In the genomic region with DNA sequence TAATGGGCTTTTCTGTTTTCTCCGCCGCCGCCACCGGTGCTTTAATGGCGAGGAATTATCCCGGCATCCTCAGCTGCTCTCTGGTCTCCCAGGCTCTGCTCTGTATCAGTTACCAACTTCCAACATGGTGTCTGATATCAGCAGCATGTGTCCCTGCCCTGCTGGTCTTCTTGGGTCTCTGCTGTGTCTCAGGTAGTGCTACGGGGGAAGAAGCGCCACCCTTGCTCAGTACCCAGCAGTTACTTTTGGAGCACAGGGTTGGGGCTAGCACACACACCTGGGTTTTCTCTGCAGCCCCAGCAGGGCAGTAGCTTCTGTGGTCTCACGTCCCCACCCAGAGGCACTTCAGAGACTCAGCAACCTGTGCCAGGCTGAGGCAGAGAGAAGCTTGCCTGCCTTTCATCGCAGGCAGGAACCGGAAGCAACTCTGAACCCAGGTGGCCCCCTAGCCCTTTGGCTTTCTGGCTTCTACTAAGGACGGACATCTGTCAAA, we compare ENCODE assay signal across 8 mouse cellular contexts. TPM values are rescaled to one million over a fixed set of nuclear protein-coding genes. Genes with fewer than 3 reads are reported as not detected.
DNase-seq lines count a peak whose midpoint lies in the region; ATAC-seq and TF ChIP-seq lines count a peak whose summit lies in the region.

No protein-coding gene starts in this region.

- peak overlapping the region; percentile 37 for H3K4me3 ChIP-seq in heart, adult 2 months
- H3K4me3 ChIP-seq in brown adipose tissue, adult 24 weeks (ENCODE audit: insufficient read depth, low read depth, low read length), result peak overlapping the region; percentile 58
- H3K4me3 ChIP-seq in liver, adult 2 months (ENCODE audit: insufficient read depth, low read depth, low read length), result peak overlapping the region; percentile 40

- intact Hi-C loops in heart, adult 2 months (cut with DNase I), result no loop called here

- H3K9ac ChIP-seq in heart, adult 2 months (ENCODE audit: low read depth, low read length), result peak overlapping the region; percentile 4; the same call in 1 of the 2 replicates
- peak overlapping the region; percentile 40 for H3K9ac ChIP-seq in liver, adult 2 months (ENCODE audit: low read depth, low read length)

- peak; percentile 60 to 79 for ATAC-seq in hematopoietic stem cell, adult 5-6 weeks (replicated peaks in 1 of 2; ENCODE audit: insufficient read depth in 1 of 2, low FRiP score in 2 of 2, low TSS enrichment in 1 of 2, low read depth in 1 of 2, poor library complexity in 2 of 2, severe bottlenecking in 2 of 2)

- no peaks in the 10 kb centered on the region for H3K36me3 ChIP-seq in heart, adult 2 months (ENCODE audit: control insufficient read depth, insufficient read depth, low read length)
- peaks cover 3% of the 10 kb centered on the region for H3K36me3 ChIP-seq in liver, adult 2 months (ENCODE audit: control insufficient read depth, insufficient read depth, low read length)

- H3K4me1 ChIP-seq in heart, adult 2 months (ENCODE audit: control insufficient read depth, insufficient read depth, low read length), result no peaks in the 10 kb centered on the region
- H3K4me1 ChIP-seq in brown adipose tissue, adult 24 weeks (ENCODE audit: control insufficient read depth, insufficient read depth, insufficient read length, low read length), result no peaks in the 10 kb centered on the region
- peaks cover 30% of the 10 kb centered on the region for H3K4me1 ChIP-seq in liver, adult 2 months (ENCODE audit: control insufficient read depth, insufficient read depth, low read length)

- 0 out of 2 replicates have a peak, but pooled peaks have one; percentile 10 for TF ChIP-seq CTCF in heart, adult 2 months (IDR thresholded peaks at IDR 0.05)
- peak; percentile 44 for TF ChIP-seq CTCF in liver, adult 2 months (IDR thresholded peaks at IDR 0.05; ENCODE audit: low read depth, low read length)

- H3K79me2 ChIP-seq in heart, adult 2 months (replicated peaks; ENCODE audit: control insufficient read depth, insufficient read depth, low read length), result no peaks in the 10 kb centered on the region
- H3K79me2 ChIP-seq in liver, adult 2 months (ENCODE audit: control insufficient read depth, insufficient read depth, low read length), result peaks cover 11% of the 10 kb centered on the region; the same call in 1 of the 2 replicates

- 29% methylated on average over 12 of the region's 12 CpGs for WGBS in heart, adult 2 months
- 14% methylated on average over 12 of the region's 12 CpGs for WGBS in liver, adult 2 months

- no peak for TF ChIP-seq EP300 in heart, adult 2 months (IDR thresholded peaks at IDR 0.05; ENCODE audit: insufficient read depth, low read depth, low read length)

- peak overlapping the region; percentile 51; the same call in 1 of the 2 replicates for H3K27ac ChIP-seq in heart, adult 2 months
- no peak overlapping the region for H3K27ac ChIP-seq in brown adipose tissue, adult 24 weeks (replicated peaks; ENCODE audit: low read depth, low read length)
- H3K27ac ChIP-seq in liver, adult 2 months (replicated peaks; ENCODE audit: insufficient read depth, low read depth, low read length), result peak overlapping the region; percentile 90

- no peaks in the 10 kb centered on the region for H3K27me3 ChIP-seq in heart, adult 2 months (ENCODE audit: control insufficient read depth, insufficient read depth, low read length)
- no peaks in the 10 kb centered on the region for H3K27me3 ChIP-seq in liver, adult 2 months (ENCODE audit: control insufficient read depth, insufficient read depth, low read length)

- TF ChIP-seq POLR2A in heart, adult 2 months (IDR thresholded peaks at IDR 0.05; ENCODE audit: insufficient read depth, low read depth, low read length), result no peak
- TF ChIP-seq POLR2A in liver, adult 2 months (IDR thresholded peaks at IDR 0.05; ENCODE audit: extremely low read depth, insufficient read depth, low read length), result no peak

- peak; percentile 23 to 30 for DNase-seq in heart, adult 2 months
- no peak for DNase-seq in heart, adult 18-20 months
- DNase-seq in liver, adult 2 months (ENCODE audit: extremely low read depth, low read depth, low spot score), result peak; percentile 55
- DNase-seq in neural tube, embryonic 10.5 days (ENCODE audit: extremely low spot score, low spot score), result peak; percentile 43
- no peak for DNase-seq in Muller cell, postnatal 12 days (ENCODE audit: inconsistent ontology term)
- no peak for DNase-seq in adrenal gland, adult 2 months

RNA-seq across cellular contexts. Expression of gene Coq8a, which starts 26.9 kb away (rescaled TPM):
- total RNA-seq in heart, adult 2 months (2021), result 100 to 1,000 TPM; 783 to 919 TPM
- 468 and 899 TPM in 2 replicates for polyA plus RNA-seq in heart, adult 2 months (2012; rRNA removed)
- total RNA-seq in heart, adult 18-20 months (2021), result 1,000 to 10,000 TPM in 1 of 2 experiments, 100 to 1,000 TPM in 1; 974 to 1,043 TPM
- polyA plus RNA-seq in brown adipose tissue, adult 24 weeks (2012; ENCODE audit: insufficient read depth, insufficient read length, missing spikeins), result 1,169 and 1,640 TPM in 2 replicates
- total RNA-seq in hematopoietic stem cell, adult 5-6 weeks (2017), result 32.1 and 34.0 TPM in 2 replicates
- total RNA-seq in liver, adult 2 months (2014; rRNA removed), result 137 and 197 TPM in 2 replicates
- 387 and 444 TPM in 2 replicates for polyA plus RNA-seq in liver, adult 2 months (2012; rRNA removed)
- 100 to 1,000 TPM; 290 to 315 TPM for total RNA-seq in adrenal gland, adult 2 months (2021)
- polyA plus RNA-seq in adrenal gland, adult 2 months (2012; rRNA removed), result 141 and 188 TPM in 2 replicates

RNA-seq across cellular contexts. Expression of gene Psen2, which starts 37.0 kb away (rescaled TPM):
- total RNA-seq in heart, adult 2 months (2021), result 10 to 100 TPM; 11.6 to 13.1 TPM
- polyA plus RNA-seq in heart, adult 2 months (2012; rRNA removed), result 30.5 and 35.8 TPM in 2 replicates
- total RNA-seq in heart, adult 18-20 months (2021), result 10 to 100 TPM; 12.1 to 16.3 TPM
- 11.6 and 17.9 TPM in 2 replicates for polyA plus RNA-seq in brown adipose tissue, adult 24 weeks (2012; ENCODE audit: insufficient read depth, insufficient read length, missing spikeins)
- total RNA-seq in hematopoietic stem cell, adult 5-6 weeks (2017), result 23.6 and 34.0 TPM in 2 replicates
- 247 and 256 TPM in 2 replicates for total RNA-seq in liver, adult 2 months (2014; rRNA removed)
- polyA plus RNA-seq in liver, adult 2 months (2012; rRNA removed), result 711 and 783 TPM in 2 replicates
- 10 to 100 TPM; 32.4 to 33.5 TPM for total RNA-seq in adrenal gland, adult 2 months (2021)
- 60.5 and 75.3 TPM in 2 replicates for polyA plus RNA-seq in adrenal gland, adult 2 months (2012; rRNA removed)

Comparison
In these comparisons a context has a peak if more than half of its experiments do, and no peak if none do; other contexts are left out.
1. DNase-seq: peak in heart, adult 2 months (2 of 2), liver, adult 2 months (single experiment) and neural tube, embryonic 10.5 days (single experiment); none in heart, adult 18-20 months (0 of 2), Muller cell, postnatal 12 days (single experiment) and adrenal gland, adult 2 months (single experiment).
2. Peak in every context shown above with its lines, with median percentiles within 50 percentile points of each other: H3K4me3 ChIP-seq.